Mouse (Mus musculus) Patski (cell line): ENCODE measurements around the gene Ephb1. TPM values are rescaled to one million over a fixed set of nuclear protein-coding genes. Genes with fewer than 3 reads are reported as not detected.

ENCODE experiments used
- ATAC-seq: fragments of 100-300 bp; one replicate; pipeline ENCODE4 v1.8.0; 2021
- CTCF ChIA-PET: fragments of 350-600 bp; sonication (Branson Sonifier 250); formaldehyde crosslinking; loops from one replicate; lab custom pipeline; 2022; ENCODE audit warnings: inconsistent platforms; lab: Charles Lee
- POLR2A ChIA-PET: fragments of 350-600 bp; sonication (Branson Sonifier 250); formaldehyde crosslinking; loops from one replicate; lab custom pipeline; 2022; ENCODE audit warnings: antibody characterized with exemption, inconsistent platforms; lab: Charles Lee
- DNase-seq: peaks from one replicate; pipeline ENCODE4 v3.0.0-alpha.2; 2011; ENCODE audit warnings: low read depth, low spot score
- H3K27me3 ChIP-seq: fragments of 371-371 bp; one replicate; pipeline ENCODE4 v1.5.1; 2021
- CTCF ChIP-seq: fragments of 100-300 bp; IDR thresholded peaks from one replicate; pipeline ENCODE4 v1.5.1; 2021
- in situ Hi-C: fragments of 300-500 bp; cut with MboI; formaldehyde crosslinking; loops from 3 replicates; pipeline ENCODE4 v1.11.1; 2018; ENCODE audit warnings: low pct_unique_long_range_greater_than_20kb, mixed read lengths
- polyA plus RNA-seq: library from polyadenylated mRNA; unstranded; gene quantifications from one replicate; pipeline ENCODE4 v1.2.3, GENCODE M21; 2021

The Ephb1 gene
- polyA plus RNA-seq, 1 experiment from 2014 or later, result 8.5 TPM

DNA sequence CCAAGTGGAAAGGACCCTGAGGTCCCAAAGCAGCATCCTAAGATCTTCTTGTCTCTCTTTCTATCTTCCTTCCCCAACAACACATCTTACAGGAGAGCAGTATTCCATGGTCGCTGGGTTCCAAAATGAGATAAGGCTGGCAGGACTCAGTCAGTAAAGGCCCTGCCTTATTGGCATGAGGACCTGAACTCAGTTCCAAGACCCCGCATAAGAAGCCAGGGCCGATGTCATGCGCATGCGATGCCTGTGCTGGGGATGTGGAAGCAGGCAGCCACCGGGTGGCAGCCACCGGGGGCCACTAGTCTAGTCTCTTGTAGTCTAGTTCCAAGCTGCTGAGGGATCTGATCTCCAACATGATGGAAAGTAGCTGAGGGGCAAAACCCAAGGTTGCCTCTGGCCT is 45.2 kb downstream of the Ephb1 start:
- no peaks in the 10 kb centered on the region for H3K27me3 ChIP-seq
- TF ChIP-seq CTCF, result no peak
- ChIA-PET POLR2A (interaction anchor here (0.6 kb wide), 1 partner anchor 14 kb away, joined by 3 read pairs; no protein-coding TSS in a partner anchor), CTCF (no interaction called here)
- ATAC-seq (no peak), DNase-seq (no peak)
- in situ Hi-C loops, result no loop called here

GRCm38 (mm10) chr9:102307656-102308055 is 46.8 kb downstream of the Ephb1 start:
- H3K27me3 ChIP-seq, result no peaks in the 10 kb centered on the region
- ATAC-seq (no peak), DNase-seq (no peak)
- in situ Hi-C loops, result no loop called here
- no peak for TF ChIP-seq CTCF
- ChIA-PET CTCF (interaction anchor here (1.2 kb wide), 1 partner anchor 14 kb away, joined by 3 read pairs; no protein-coding TSS in a partner anchor), POLR2A (no interaction called here)

- TF ChIP-seq CTCF, result no peak
- ATAC-seq (no peak), DNase-seq (no peak)
- CTCF ChIA-PET, result interaction anchor here (1.2 kb wide), 1 partner anchor 13 kb away, joined by 3 read pairs; no protein-coding TSS in a partner anchor
- in situ Hi-C loops, result no loop called here
- POLR2A ChIA-PET, result no interaction called here
- H3K27me3 ChIP-seq, result no peaks in the 10 kb centered on the region
Observed at GRCm38 (mm10) chr9:102306645-102307415, 47.7 kb downstream of the Ephb1 start.

DNA sequence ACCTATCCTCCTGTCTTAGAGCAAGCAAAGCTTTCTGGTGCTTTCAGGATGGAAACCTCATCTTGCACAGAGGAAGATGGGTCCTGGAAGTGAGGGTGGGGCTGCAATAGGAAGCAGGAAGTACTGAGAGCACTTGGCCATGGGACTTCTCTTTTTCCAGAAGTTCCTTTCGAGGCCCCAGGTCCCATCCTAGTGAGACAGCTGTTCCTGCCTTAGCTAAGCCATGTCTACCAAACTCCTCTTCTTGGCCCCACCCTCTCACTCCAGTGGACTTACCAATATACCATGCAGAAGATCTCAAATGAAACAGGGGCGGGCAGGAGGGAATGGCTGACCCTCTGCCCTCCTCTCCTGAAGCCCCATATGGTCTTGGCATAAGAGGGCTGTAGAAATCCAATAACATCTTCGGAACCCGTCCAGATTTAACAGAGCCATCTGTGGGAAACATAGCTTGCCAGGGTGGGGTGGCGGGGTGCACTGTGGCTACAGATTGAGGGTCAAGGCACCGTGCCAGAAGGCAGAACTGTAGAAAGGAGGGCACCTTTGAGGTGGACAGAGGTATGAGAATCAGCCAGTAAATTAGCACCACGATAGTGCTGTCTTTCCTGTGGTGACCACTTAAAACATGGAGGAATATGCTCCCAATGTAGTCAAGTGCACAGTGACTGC is 48.9 kb downstream of the Ephb1 start:
- no peaks in the 10 kb centered on the region for H3K27me3 ChIP-seq
- ChIA-PET POLR2A (interaction anchor here (0.9 kb wide), 1 partner anchor 802 kb away, joined by 3 read pairs; no protein-coding TSS in a partner anchor), CTCF (no interaction called here)
- no peak for TF ChIP-seq CTCF
- no peak for DNase-seq
- in situ Hi-C loops, result no loop called here
- ATAC-seq, result no peak

DNA sequence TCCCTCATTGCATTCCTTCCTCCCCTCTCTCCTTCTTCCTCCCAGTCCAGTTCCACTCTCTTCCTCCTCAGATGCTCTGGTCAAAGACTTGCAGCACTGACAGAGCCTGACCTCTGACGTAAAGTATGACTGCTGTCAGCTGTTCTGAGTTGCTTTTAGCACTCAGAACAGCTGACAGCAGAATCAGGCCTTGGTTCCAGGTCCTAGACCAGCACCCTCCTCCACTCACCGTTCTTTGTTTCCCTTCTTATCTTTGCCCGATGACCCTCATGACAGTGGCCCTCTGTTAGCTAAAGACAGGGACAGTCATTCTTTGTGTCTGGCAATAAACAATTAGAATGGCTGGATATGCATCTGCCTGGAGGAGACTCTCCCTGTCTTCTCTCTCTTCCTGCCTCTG is 49.7 kb downstream of the Ephb1 start:
- in situ Hi-C loops, result no loop called here
- DNase-seq (no peak), ATAC-seq (no peak)
- TF ChIP-seq CTCF, result no peak
- POLR2A ChIA-PET, result interaction anchor here (0.9 kb wide), 1 partner anchor 801 kb away, joined by 3 read pairs; no protein-coding TSS in a partner anchor
- CTCF ChIA-PET, result no interaction called here
- no peaks in the 10 kb centered on the region for H3K27me3 ChIP-seq

DNA sequence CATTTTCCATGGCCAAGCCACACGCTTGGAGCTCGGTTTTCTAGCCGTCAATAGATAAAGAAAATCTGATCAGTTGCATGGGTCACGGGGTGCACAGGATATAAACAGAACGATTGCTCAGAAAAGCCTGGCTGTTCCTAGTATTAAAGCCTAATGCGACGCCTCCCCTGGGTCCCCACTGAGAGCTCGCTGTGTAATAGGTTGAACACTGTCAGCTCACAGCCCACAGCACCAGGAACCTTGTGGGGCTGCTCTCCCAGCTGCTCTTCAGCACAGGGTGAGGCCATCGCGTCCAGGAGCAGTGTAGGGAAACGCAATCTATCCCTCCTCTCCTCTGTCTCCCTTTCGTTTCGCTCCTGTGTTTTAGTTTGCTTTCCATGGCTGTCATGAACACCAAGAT is 50.6 kb downstream of the Ephb1 start:
- ChIA-PET POLR2A (no interaction called here), CTCF (interaction anchor here (1.5 kb wide), 1 partner anchor 10 kb away, joined by 4 read pairs; no protein-coding TSS in a partner anchor)
- no peaks in the 10 kb centered on the region for H3K27me3 ChIP-seq
- in situ Hi-C loops, result no loop called here
- TF ChIP-seq CTCF, result no peak
- DNase-seq, result no peak
- no peak for ATAC-seq

GRCm38 (mm10) chr9:102300985-102301384 is 53.5 kb downstream of the Ephb1 start:
- TF ChIP-seq CTCF, result no peak
- DNase-seq, result no peak
- H3K27me3 ChIP-seq, result no peaks in the 10 kb centered on the region
- in situ Hi-C loops, result no loop called here
- ChIA-PET POLR2A (no interaction called here), CTCF (interaction anchor here (1.6 kb wide), 1 partner anchor 10 kb away, joined by 5 read pairs; no protein-coding TSS in a partner anchor)
- peak; percentile 18 for ATAC-seq

DNA sequence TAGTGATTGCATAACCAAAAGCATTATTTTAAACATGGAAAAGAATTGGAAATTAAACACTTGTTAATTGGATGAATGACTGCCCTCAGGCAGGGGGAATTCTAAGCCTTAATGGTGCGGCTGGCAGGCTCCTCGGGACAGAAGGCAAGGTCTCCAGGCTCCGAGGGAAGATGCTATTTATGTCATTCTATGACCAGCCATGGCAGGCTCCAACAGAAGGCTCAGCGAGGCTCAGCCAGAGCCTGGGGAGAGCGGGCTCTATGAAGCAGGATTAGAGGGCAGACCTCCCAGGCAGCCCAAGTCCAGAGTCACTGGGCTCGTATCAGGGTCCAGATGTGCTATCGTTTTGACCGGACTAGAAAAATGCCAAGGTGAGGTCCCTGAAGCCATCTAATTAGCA is 55.8 kb downstream of the Ephb1 start:
- ATAC-seq (no peak), DNase-seq (no peak)
- H3K27me3 ChIP-seq, result no peaks in the 10 kb centered on the region
- in situ Hi-C loops, result no loop called here
- TF ChIP-seq CTCF, result no peak
- POLR2A ChIA-PET, result no interaction called here
- CTCF ChIA-PET, result no interaction called here

DNA sequence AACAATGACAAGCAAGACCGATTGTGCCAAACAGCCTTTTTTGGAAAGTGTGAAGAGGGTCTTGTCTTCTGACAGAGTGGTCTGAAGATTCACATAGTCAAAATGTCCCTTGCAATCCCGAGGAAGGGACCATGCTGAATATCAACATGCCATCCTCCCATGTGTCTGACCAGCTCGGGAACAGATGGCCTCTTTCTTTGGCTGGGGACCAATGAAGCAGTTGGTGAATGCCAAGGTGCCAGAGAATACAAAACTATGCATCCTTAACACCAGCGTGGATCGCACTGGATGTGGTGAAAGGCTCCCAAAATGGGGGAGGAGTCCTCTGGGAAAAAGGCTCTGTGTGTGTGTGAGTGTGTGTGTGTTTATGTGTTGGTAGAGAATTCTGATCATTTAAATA is 56.5 kb downstream of the Ephb1 start:
- ChIA-PET POLR2A (no interaction called here), CTCF (no interaction called here)
- no peak for DNase-seq
- no peak for TF ChIP-seq CTCF
- no peak for ATAC-seq
- no peaks in the 10 kb centered on the region for H3K27me3 ChIP-seq
- in situ Hi-C loops, result no loop called here

DNA sequence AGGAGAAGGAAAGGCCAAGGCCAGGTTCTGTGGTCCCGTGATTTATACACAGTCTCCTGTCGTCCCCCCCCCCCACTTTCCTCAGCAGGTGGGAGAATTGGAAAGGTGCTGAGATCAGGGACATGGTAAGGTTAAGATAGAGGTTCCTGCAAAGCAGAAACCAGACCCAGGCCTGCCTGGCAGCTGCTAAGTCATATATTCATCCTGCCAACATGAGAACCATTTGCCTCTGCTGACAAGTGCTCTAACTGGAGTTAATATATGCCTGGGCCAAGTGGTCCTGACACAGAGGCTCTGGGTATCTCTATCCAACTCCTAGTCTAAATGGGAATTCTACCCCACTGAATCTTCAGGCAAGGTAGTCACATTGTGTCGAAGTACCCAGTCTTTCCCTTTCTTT is 57.3 kb downstream of the Ephb1 start:
- no peak for TF ChIP-seq CTCF
- ATAC-seq (no peak), DNase-seq (no peak)
- H3K27me3 ChIP-seq, result no peaks in the 10 kb centered on the region
- in situ Hi-C loops, result no loop called here
- POLR2A ChIA-PET, result no interaction called here
- CTCF ChIA-PET, result no interaction called here

DNA sequence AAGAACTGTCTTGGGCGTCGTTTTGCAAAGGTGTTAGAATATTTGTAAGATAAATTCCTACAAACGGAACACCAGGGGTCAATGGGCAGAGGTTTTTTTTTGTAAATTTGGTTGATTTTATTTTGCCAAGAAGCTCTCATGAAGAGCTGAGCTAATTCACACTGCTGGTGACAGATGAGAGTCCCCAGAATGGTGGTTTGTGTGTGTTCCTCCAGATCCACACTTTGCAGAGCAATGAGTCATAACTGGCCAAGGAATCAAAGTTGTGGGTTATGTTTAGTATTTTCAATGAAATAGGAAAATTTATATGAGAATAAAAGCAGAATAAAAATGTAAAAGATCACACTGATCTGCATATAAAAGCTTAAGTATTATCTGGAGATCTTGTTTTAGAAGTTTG is 60.9 kb downstream of the Ephb1 start:
- in situ Hi-C loops, result no loop called here

More for the DNA sequence above, 60.9 kb downstream of the Ephb1 start:
- ATAC-seq, result no peak
- ChIA-PET POLR2A (interaction anchor here (0.6 kb wide), 1 partner anchor 114 kb away, joined by 3 read pairs; no protein-coding TSS in a partner anchor), CTCF (interaction anchor here (1.6 to 1.8 kb wide), 2 partner anchors 9 to 14 kb away, joined by 3 to 4 read pairs; no protein-coding TSS in a partner anchor)
- TF ChIP-seq CTCF, result no peak
- no peaks in the 10 kb centered on the region for H3K27me3 ChIP-seq
- DNase-seq, result no peak
